Mouse (Mus musculus) midbrain, embryonic 16.5 days (tissue): ENCODE results near the gene Mycbpap. TPM values are rescaled to one million over a fixed set of nuclear protein-coding genes. Genes with fewer than 3 reads are reported as not detected.

Experiments used
- ATAC-seq: fragments of 200-750 bp; cut with Nextera tagmentation; 2 replicates; pipeline ENCODE4 v1.8.0; 2017; ENCODE audit warnings: moderate TSS enrichment
- H3K27ac ChIP-seq: fragments of 300-500 bp; sonication (generic); 2 replicates; pipeline ENCODE4 v1.5.1; 2014; ENCODE audit warnings: mild to moderate bottlenecking, low read length, mixed read lengths
- H3K27me3 ChIP-seq: fragments of 300-500 bp; sonication (generic); 2 replicates; pipeline ENCODE4 v1.6.1; 2014; ENCODE audit warnings: low read depth, low read length, mixed read lengths; ENCODE audit not compliant: control insufficient read depth, insufficient read depth
- H3K36me3 ChIP-seq: fragments of 300-500 bp; sonication (generic); 2 replicates; pipeline ENCODE4 v1.6.1; 2014; ENCODE audit warnings: mild to moderate bottlenecking, low read length, moderate library complexity, mixed read lengths; ENCODE audit not compliant: control insufficient read depth, insufficient read depth
- H3K4me1 ChIP-seq: fragments of 300-500 bp; sonication (generic); 2 replicates; pipeline ENCODE4 v1.6.1; 2014; ENCODE audit warnings: mild to moderate bottlenecking, low read length, mixed read lengths; ENCODE audit not compliant: control insufficient read depth, insufficient read depth
- H3K4me2 ChIP-seq: fragments of 300-500 bp; sonication (generic); 2 replicates; pipeline ENCODE4 v1.6.1; 2014; ENCODE audit warnings: mild to moderate bottlenecking, low read length, mixed read lengths
- H3K4me3 ChIP-seq: fragments of 300-500 bp; sonication (generic); 2 replicates; pipeline ENCODE4 v1.5.1; 2014; ENCODE audit warnings: low read depth, mild to moderate bottlenecking, low read length, moderate library complexity, mixed read lengths
- H3K9ac ChIP-seq: fragments of 300-500 bp; sonication (generic); 2 replicates; pipeline ENCODE4 v1.6.1; 2014; ENCODE audit warnings: low read depth, low read length, mixed read lengths
- H3K9me3 ChIP-seq: fragments of 300-500 bp; sonication (generic); replicated peaks from 2 replicates; pipeline ENCODE4 v1.6.1; 2014; ENCODE audit warnings: mild to moderate bottlenecking, low read length, mixed read lengths; ENCODE audit not compliant: control insufficient read depth, poor library complexity, severe bottlenecking
- WGBS: fragments of 180-500 bp; shearing (Covaris S2); extraction: QIAGEN DNeasy Blood & Tissue Kit; methylation state at CpG from one replicate; pipeline ENCODE4 v1.1.7; 2014; 5-methylcytosine and 5-hydroxymethylcytosine counted together
- polyA plus RNA-seq: library from polyadenylated mRNA; unstranded; fragments of >200 nt; fragmentation: Nextera tagmentation; extraction: Ambion mirVana; gene quantifications from 2 replicates; pipeline ENCODE4 v1.2.1, GENCODE M21; 2015

Gene Mycbpap
- polyA plus RNA-seq, 1 experiment from 2014 or later = 5.6 TPM

GRCm38 (mm10) chr11:94455161-94455820 lies 66.3 kb downstream of the Mycbpap start:
- 71% methylated on average over 10 of the region's 10 CpGs for WGBS
- Histone ChIP-seq H3K4me1 (peaks cover 6% of the 10 kb centered on the region), H3K4me3 (no peak overlapping the region), H3K36me3 (peaks cover 9% of the 10 kb centered on the region; the same call in 1 of the 2 replicates), H3K9ac (no peak overlapping the region), H3K9me3 (no peaks in the 10 kb centered on the region), H3K27ac (no peak overlapping the region), H3K27me3 (no peaks in the 10 kb centered on the region), H3K4me2 (no peak overlapping the region)
- no peak for ATAC-seq

- no peak overlapping the region for H3K4me2 ChIP-seq
- 82% methylated on average over 5 of the region's 5 CpGs for WGBS
- H3K9me3 ChIP-seq = no peaks in the 10 kb centered on the region
- H3K4me1 ChIP-seq = peaks cover 10% of the 10 kb centered on the region
- H3K36me3 ChIP-seq = peaks cover 9% of the 10 kb centered on the region; the same call in 1 of the 2 replicates
- H3K9ac ChIP-seq = no peak overlapping the region
- no peak for ATAC-seq
- H3K27ac ChIP-seq = no peak overlapping the region
- H3K27me3 ChIP-seq = no peaks in the 10 kb centered on the region
- H3K4me3 ChIP-seq = no peak overlapping the region
These were observed 66.8 kb downstream of the Mycbpap start for GRCm38 (mm10) chr11:94454756-94455155.

Other genes with a start within 250 kb of the Mycbpap start
- gene Gm21885, start 239.9 kb downstream of the Mycbpap start, polyA plus RNA-seq = 0.95 TPM in 1 of 2 replicates, not detected in the other
- 142 and 159 TPM in 2 replicates for gene Luc7l3, start 199.8 kb downstream of the Mycbpap start, polyA plus RNA-seq
- gene Ankrd40, start 193.7 kb downstream of the Mycbpap start, polyA plus RNA-seq = 8.5 and 10.2 TPM in 2 replicates
- gene Abcc3, start 128.7 kb downstream of the Mycbpap start, polyA plus RNA-seq = 0.57 and 0.92 TPM in 2 replicates
- 18.4 and 21.2 TPM in 2 replicates for gene Cacna1g, start 47.5 kb downstream of the Mycbpap start, polyA plus RNA-seq
- 0.43 and 0.66 TPM in 2 replicates for gene Spata20, start 35.6 kb downstream of the Mycbpap start, polyA plus RNA-seq
- 0.43 and 0.57 TPM in 2 replicates for gene Epn3, start 21.8 kb downstream of the Mycbpap start, polyA plus RNA-seq
- gene Rsad1, start 27.5 kb upstream of the Mycbpap start, polyA plus RNA-seq = 9.4 and 11.4 TPM in 2 replicates
- 0.43 and 0.61 TPM in 2 replicates for gene Chad, start 43.3 kb upstream of the Mycbpap start, polyA plus RNA-seq
- 1.2 and 1.9 TPM in 2 replicates for gene Acsf2, start 80.1 kb upstream of the Mycbpap start, polyA plus RNA-seq
- gene Lrrc59, start 108.0 kb upstream of the Mycbpap start, polyA plus RNA-seq = 151 and 158 TPM in 2 replicates
- gene Mrpl27, start 132.0 kb upstream of the Mycbpap start, polyA plus RNA-seq = 126 and 134 TPM in 2 replicates
- gene Eme1, start 132.2 kb upstream of the Mycbpap start, polyA plus RNA-seq = 2.2 and 2.9 TPM in 2 replicates
- 11.6 and 11.8 TPM in 2 replicates for gene Xylt2, start 155.8 kb upstream of the Mycbpap start, polyA plus RNA-seq
- not detected in 2 replicates for gene Gm11541, start 182.8 kb upstream of the Mycbpap start, polyA plus RNA-seq
- 0.15 TPM in 1 of 2 replicates, not detected in the other for gene Cdc34b, start 220.0 kb upstream of the Mycbpap start, polyA plus RNA-seq